Mouse (Mus musculus): Measurements from ENCODE around the gene Mtch1. TPM values are rescaled to one million over a fixed set of nuclear protein-coding genes. Genes with fewer than 3 reads are reported as not detected.

Mtch1 gene
- polyA plus RNA-seq, 1 experiment from 2014 or later: 265 TPM

DNA sequence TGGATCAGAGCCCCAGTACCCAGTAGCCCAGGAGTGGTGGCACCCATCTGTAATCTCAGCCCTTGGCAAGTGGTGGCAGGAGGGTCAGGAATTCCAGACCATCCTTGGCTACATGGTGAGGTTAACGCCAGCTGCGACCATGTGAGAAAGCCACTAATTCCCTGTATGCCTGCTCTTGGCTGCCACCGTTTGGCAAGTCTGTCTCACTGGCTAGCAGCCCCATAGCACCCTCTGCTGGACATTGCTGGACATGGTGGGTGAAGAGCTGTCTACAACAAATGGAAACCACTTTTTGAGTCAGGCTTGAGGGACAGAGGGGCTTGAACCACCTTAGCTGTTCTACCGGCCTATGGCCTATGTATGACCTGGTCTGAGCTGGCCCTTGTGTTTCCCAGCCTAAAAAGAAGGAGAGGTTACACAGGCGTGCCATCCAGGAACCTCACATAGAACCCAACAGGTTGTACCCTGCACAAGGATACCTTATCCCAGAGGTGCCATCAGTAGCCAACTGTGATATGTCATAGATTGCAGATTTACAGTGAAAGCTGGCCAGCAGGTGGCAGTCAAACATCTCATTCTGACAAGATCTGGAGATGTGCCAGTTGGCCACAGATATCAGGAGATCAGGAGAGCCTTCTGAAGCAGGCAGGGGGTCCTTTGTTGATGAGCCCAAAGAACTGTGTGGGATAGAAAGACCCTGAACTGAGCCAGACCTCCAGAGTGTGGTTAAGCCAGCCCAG lies 23.4 kb upstream of the Mtch1 start:
- Histone ChIP-seq H3K9me3 (ENCODE audit: control insufficient read depth, low read length) (no peaks in the 10 kb centered on the region), H3K27ac (ENCODE audit: low read length) (no peak overlapping the region), H3K36me3 (ENCODE audit: control insufficient read depth, insufficient read depth, low read length) (no peaks in the 10 kb centered on the region), H3K4me3 (ENCODE audit: low read length) (no peak overlapping the region), H3K4me2 (ENCODE audit: low read depth, low read length) (no peak overlapping the region), H3K4me1 (replicated peaks; ENCODE audit: control insufficient read depth, insufficient read depth, low read length) (no peaks in the 10 kb centered on the region), H3K27me3 (ENCODE audit: control insufficient read depth, insufficient read depth, low read depth, low read length) (no peaks in the 10 kb centered on the region), H3K9ac (ENCODE audit: low read length) (no peak overlapping the region)
- peak; percentile 55 for ATAC-seq (ENCODE audit: low read depth)
- 7% methylated on average over 5 of the region's 5 CpGs for WGBS

DNA sequence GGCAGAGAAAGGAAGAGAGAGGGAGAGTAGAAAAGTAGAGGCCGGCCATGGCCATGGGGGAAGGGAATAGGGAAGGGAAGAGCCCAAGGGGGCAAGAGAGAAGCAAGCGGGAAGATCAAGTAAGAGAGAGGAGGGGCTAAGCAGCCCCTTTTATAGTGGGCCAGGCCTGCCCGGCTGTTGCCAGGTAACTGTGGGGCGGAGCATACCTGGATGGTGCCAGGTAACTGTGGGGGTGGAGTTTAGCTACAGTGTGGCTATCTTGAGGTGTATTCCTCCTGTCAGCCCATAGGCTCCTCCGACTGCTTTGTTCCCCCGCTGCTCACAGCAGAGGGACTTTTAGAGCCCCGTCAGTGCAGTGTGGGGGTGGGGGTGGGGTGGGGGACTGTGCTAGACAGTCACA lies 21.0 kb upstream of the Mtch1 start:
- H3K27ac ChIP-seq (ENCODE audit: low read length): no peak overlapping the region
- peak; percentile 73 for ATAC-seq (ENCODE audit: low read depth)
- H3K4me2 ChIP-seq (ENCODE audit: low read depth, low read length): peak overlapping the region; percentile 52
- H3K9me3 ChIP-seq (ENCODE audit: control insufficient read depth, low read length): no peaks in the 10 kb centered on the region
- H3K4me1 ChIP-seq (replicated peaks; ENCODE audit: control insufficient read depth, insufficient read depth, low read length): no peaks in the 10 kb centered on the region
- WGBS: 11% methylated on average over 7 of the region's 7 CpGs
- no peaks in the 10 kb centered on the region for H3K27me3 ChIP-seq (ENCODE audit: control insufficient read depth, insufficient read depth, low read depth, low read length)
- H3K9ac ChIP-seq (ENCODE audit: low read length): peak overlapping the region; percentile 3; the same call in 1 of the 2 replicates
- peak overlapping the region; percentile 38 for H3K4me3 ChIP-seq (ENCODE audit: low read length)
- H3K36me3 ChIP-seq (ENCODE audit: control insufficient read depth, insufficient read depth, low read length): no peaks in the 10 kb centered on the region

DNA sequence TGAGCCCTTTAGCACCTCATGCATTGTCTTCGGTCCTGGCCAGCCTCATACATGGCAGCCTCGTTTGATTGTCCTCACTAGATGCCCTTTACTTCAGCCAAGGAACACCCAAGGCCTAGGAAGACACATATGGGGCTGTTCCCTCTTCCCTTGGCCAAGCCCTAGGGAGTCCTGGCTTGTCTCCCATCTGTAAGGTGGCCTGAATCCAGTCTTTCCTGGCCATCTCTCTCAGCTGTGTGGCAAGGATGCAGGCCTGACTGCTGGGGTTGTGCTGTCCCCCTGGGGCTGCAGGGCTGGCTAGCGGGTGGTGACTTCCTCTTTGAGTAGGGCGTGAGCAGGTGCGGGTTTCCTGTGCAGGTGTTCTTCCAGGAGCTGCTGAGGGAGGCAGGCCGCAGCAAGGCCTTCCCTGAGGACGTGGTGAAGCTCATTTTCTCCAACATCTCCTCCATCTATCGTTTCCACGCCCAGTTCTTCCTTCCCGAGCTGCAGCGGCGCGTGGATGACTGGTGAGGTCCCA lies 17.4 kb upstream of the Mtch1 start:
- no peak overlapping the region for H3K9ac ChIP-seq (ENCODE audit: low read length)
- no peak overlapping the region for H3K27ac ChIP-seq (ENCODE audit: low read length)
- ATAC-seq (ENCODE audit: low read depth): no peak
- no peaks in the 10 kb centered on the region for H3K9me3 ChIP-seq (ENCODE audit: control insufficient read depth, low read length)
- no peak overlapping the region for H3K4me2 ChIP-seq (ENCODE audit: low read depth, low read length)
- H3K4me3 ChIP-seq (ENCODE audit: low read length): no peak overlapping the region
- 0 out of 2 replicates have a peak, but pooled peaks cover 5% of the 10 kb centered on the region for H3K4me1 ChIP-seq (replicated peaks; ENCODE audit: control insufficient read depth, insufficient read depth, low read length)
- no peaks in the 10 kb centered on the region for H3K36me3 ChIP-seq (ENCODE audit: control insufficient read depth, insufficient read depth, low read length)
- H3K27me3 ChIP-seq (ENCODE audit: control insufficient read depth, insufficient read depth, low read depth, low read length): no peaks in the 10 kb centered on the region
- WGBS: 81% methylated on average over 13 of the region's 13 CpGs

DNA sequence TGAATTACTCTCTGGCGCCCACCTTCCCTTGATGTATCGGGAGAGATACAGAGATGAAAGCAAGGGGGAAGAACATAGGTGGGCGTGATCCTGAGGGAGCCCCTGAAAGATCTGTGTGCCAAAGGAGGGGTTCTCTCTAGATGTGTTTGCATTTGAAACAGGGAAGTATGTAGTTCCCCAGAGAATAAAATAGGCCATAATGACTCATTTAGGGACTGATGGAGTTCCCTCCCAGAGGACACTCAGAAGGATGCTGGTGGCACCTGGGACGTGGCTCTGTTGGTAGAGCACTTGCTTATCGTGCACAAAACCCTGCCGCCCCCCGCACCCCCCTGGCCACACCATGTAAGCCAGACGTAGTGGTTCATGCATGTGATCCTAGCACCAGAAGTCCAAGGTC lies 15.4 kb upstream of the Mtch1 start:
- Histone ChIP-seq H3K9me3 (ENCODE audit: control insufficient read depth, low read length) (no peaks in the 10 kb centered on the region), H3K4me1 (replicated peaks; ENCODE audit: control insufficient read depth, insufficient read depth, low read length) (0 out of 2 replicates have a peak, but pooled peaks cover 5% of the 10 kb centered on the region), H3K4me3 (ENCODE audit: low read length) (no peak overlapping the region), H3K36me3 (ENCODE audit: control insufficient read depth, insufficient read depth, low read length) (no peaks in the 10 kb centered on the region), H3K27me3 (ENCODE audit: control insufficient read depth, insufficient read depth, low read depth, low read length) (no peaks in the 10 kb centered on the region), H3K9ac (ENCODE audit: low read length) (no peak overlapping the region), H3K27ac (ENCODE audit: low read length) (no peak overlapping the region), H3K4me2 (ENCODE audit: low read depth, low read length) (no peak overlapping the region)
- 71% methylated on average over 8 of the region's 8 CpGs for WGBS
- ATAC-seq (ENCODE audit: low read depth): no peak

DNA sequence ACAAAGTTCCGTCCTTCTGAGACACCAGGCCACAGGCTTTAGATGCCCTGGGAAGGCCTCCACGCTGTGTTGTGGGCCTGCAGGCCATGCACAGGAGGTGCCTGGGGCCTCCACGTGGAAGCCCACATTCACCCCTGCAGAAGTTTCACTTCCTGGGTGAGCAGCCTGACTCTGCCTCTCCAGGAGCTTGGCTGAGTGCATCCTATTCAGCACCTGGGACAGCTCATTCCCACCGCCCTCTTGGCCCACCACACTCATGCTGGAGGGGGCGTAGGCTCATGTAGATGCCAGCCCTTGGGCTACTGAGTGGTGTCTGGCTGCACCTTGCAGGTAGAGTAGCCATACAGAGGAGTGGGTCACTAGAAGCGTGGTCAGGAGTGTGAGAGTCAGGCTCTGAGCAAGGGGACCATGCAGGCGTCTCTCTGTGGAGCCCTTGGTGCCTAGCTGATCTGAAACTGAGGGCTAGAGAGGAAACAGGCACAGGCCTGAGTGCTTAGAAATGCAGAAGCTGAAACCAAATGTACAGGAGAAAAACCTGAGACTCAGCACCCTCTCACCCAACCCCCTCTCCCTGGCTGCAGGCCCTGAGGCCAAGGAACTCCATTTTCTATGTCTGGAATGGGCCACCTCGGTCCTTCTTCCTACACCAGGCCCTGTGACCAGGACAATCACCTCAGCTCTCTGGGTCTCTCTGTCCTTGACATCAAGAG lies 14.4 kb upstream of the Mtch1 start:
- 52% methylated on average over 8 of the region's 8 CpGs for WGBS
- no peak overlapping the region for H3K4me3 ChIP-seq (ENCODE audit: low read length)
- H3K9ac ChIP-seq (ENCODE audit: low read length): no peak overlapping the region
- H3K27ac ChIP-seq (ENCODE audit: low read length): no peak overlapping the region
- no peaks in the 10 kb centered on the region for H3K36me3 ChIP-seq (ENCODE audit: control insufficient read depth, insufficient read depth, low read length)
- H3K9me3 ChIP-seq (ENCODE audit: control insufficient read depth, low read length): no peaks in the 10 kb centered on the region
- H3K4me1 ChIP-seq (replicated peaks; ENCODE audit: control insufficient read depth, insufficient read depth, low read length): peaks cover 5% of the 10 kb centered on the region; the same call in 1 of the 2 replicates
- no peak for ATAC-seq (ENCODE audit: low read depth)
- H3K4me2 ChIP-seq (ENCODE audit: low read depth, low read length): no peak overlapping the region
- H3K27me3 ChIP-seq (ENCODE audit: control insufficient read depth, insufficient read depth, low read depth, low read length): no peaks in the 10 kb centered on the region

DNA sequence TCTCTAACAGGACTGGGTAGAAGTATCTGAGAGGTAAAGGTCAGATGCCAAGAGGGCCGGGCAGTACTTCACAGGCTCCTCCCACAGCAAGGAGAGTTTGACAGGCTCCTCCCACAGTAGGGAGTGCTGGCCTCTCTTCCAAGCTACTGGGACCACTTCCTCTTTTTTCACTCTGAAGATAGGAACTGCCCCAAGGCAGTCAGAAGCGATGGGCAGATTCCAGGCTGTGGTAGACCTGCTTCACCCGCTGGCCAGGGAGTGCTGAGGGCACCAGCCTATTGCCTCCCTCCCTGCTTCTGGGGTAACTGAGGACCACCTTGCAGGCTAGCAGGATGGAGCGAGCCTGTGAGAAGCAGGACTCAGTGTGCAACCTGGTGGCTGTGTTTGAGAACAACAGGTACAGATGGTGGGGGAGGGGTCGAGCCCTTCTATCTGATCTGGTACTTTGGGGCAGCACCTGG lies 13.1 kb upstream of the Mtch1 start, which contains the start of gene Fgd2:
Gene Fgd2 (plus strand): TSS at position 154 of the 461 bp plus-strand sequence.
- H3K27me3 ChIP-seq (ENCODE audit: control insufficient read depth, insufficient read depth, low read depth, low read length): no peaks in the 10 kb centered on the region
- peaks cover 14% of the 10 kb centered on the region for H3K4me1 ChIP-seq (replicated peaks; ENCODE audit: control insufficient read depth, insufficient read depth, low read length)
- H3K4me3 ChIP-seq (ENCODE audit: low read length): no peak within 1 kb of the TSS
- no peak for ATAC-seq (ENCODE audit: low read depth)
- H3K9me3 ChIP-seq (ENCODE audit: control insufficient read depth, low read length): no peaks in the 10 kb centered on the region
- no peak within 1 kb of the TSS for H3K9ac ChIP-seq (ENCODE audit: low read length)
- no peaks in the 10 kb centered on the region for H3K36me3 ChIP-seq (ENCODE audit: control insufficient read depth, insufficient read depth, low read length)
- no peak within 1 kb of the TSS for H3K27ac ChIP-seq (ENCODE audit: low read length)
- 13% methylated on average over 5 of the region's 5 CpGs for WGBS
- no peak within 1 kb of the TSS for H3K4me2 ChIP-seq (ENCODE audit: low read depth, low read length)

DNA sequence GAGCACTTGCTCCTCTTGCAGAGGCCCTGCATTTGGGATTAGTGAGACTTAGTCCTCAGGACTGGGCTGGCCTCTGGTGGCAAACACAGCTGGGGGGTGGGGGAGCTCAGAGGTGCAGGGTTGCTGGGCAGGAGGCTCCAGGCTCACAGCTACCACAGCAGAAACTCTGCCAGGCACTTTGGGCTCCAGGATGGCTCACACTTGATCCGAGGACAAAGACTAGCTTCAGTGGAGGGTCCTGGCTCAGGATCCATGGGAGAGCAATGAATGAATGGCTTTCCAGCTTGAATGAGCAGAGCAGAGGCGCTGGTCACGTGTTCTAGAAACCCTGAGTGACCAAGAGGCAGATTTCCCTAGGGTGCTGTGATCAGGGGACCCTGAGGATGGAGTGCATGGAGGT lies 11.2 kb upstream of the Mtch1 start:
- H3K4me1 ChIP-seq (replicated peaks; ENCODE audit: control insufficient read depth, insufficient read depth, low read length): peaks cover 24% of the 10 kb centered on the region
- no peak for ATAC-seq (ENCODE audit: low read depth)
- WGBS: 58% methylated on average over 3 of the region's 3 CpGs

DNA sequence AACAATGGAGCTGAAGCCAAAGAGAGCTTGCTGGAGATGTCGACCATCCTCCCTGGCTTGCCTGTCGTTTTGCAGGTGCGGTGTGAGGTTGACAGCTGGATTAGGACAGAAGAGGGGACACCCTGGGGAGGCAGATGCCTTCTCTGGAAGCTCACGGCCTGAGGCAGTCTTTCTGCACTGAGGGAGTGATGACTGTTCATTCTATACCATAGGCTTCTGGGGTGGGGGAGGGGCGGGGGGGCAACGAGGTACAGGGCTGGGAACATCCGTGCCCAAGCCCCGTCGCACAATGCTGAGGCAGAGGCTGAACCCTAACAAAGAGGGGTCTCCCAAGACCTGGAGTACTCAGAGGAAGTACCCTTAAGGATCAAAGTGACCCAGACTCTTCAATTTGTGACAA lies 9.1 kb upstream of the Mtch1 start:
- no peaks in the 10 kb centered on the region for H3K36me3 ChIP-seq (ENCODE audit: control insufficient read depth, insufficient read depth, low read length)
- no peaks in the 10 kb centered on the region for H3K27me3 ChIP-seq (ENCODE audit: control insufficient read depth, insufficient read depth, low read depth, low read length)
- ATAC-seq (ENCODE audit: low read depth): no peak
- peak overlapping the region; percentile 95 for H3K27ac ChIP-seq (ENCODE audit: low read length)
- no peaks in the 10 kb centered on the region for H3K9me3 ChIP-seq (ENCODE audit: control insufficient read depth, low read length)
- 9% methylated on average over 9 of the region's 9 CpGs for WGBS
- peak overlapping the region; percentile 52 for H3K4me2 ChIP-seq (ENCODE audit: low read depth, low read length)
- H3K4me3 ChIP-seq (ENCODE audit: low read length): peak overlapping the region; percentile 35
- H3K9ac ChIP-seq (ENCODE audit: low read length): peak overlapping the region; percentile 66
- peaks cover 24% of the 10 kb centered on the region for H3K4me1 ChIP-seq (replicated peaks; ENCODE audit: control insufficient read depth, insufficient read depth, low read length)

More for the DNA sequence above, 11.2 kb upstream of the Mtch1 start:
- Histone ChIP-seq H3K4me2 (ENCODE audit: low read depth, low read length) (no peak overlapping the region), H3K9ac (ENCODE audit: low read length) (no peak overlapping the region), H3K4me3 (ENCODE audit: low read length) (no peak overlapping the region), H3K36me3 (ENCODE audit: control insufficient read depth, insufficient read depth, low read length) (no peaks in the 10 kb centered on the region), H3K27ac (ENCODE audit: low read length) (no peak overlapping the region), H3K27me3 (ENCODE audit: control insufficient read depth, insufficient read depth, low read depth, low read length) (no peaks in the 10 kb centered on the region), H3K9me3 (ENCODE audit: control insufficient read depth, low read length) (no peaks in the 10 kb centered on the region)

DNA sequence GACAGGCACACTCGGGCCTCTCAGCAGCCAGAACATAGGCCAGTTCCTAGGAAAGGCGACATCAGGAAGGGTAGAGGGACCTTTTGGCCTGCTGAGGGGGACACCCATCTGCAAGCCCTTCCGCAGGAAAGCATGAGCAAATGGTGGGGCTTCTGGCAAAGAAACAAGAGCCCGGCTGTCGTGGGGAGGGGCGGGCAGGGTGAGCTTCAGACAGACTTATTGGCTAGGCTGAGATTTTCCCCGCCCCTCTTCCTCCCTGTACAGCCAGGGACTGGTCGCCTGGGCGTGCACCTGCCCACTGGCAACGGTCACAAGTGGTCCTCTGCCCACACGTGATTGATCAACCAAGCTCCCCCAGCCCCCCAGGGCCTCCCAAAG lies 8.7 kb upstream of the Mtch1 start:
- peak; percentile 87 for ATAC-seq (ENCODE audit: low read depth)
- no peaks in the 10 kb centered on the region for H3K36me3 ChIP-seq (ENCODE audit: control insufficient read depth, insufficient read depth, low read length)
- peak overlapping the region; percentile 35 for H3K4me3 ChIP-seq (ENCODE audit: low read length)
- no peaks in the 10 kb centered on the region for H3K27me3 ChIP-seq (ENCODE audit: control insufficient read depth, insufficient read depth, low read depth, low read length)
- no peaks in the 10 kb centered on the region for H3K9me3 ChIP-seq (ENCODE audit: control insufficient read depth, low read length)
- WGBS: 0% methylated on average over 10 of the region's 11 CpGs
- peak overlapping the region; percentile 66 for H3K9ac ChIP-seq (ENCODE audit: low read length)
- peaks cover 24% of the 10 kb centered on the region for H3K4me1 ChIP-seq (replicated peaks; ENCODE audit: control insufficient read depth, insufficient read depth, low read length)
- peak overlapping the region; percentile 95 for H3K27ac ChIP-seq (ENCODE audit: low read length)
- peak overlapping the region; percentile 52 for H3K4me2 ChIP-seq (ENCODE audit: low read depth, low read length)

Measured in lung, embryonic 16.5 days (tissue).